ENCODE assay signal across 12 mouse cellular contexts in the genomic region with DNA sequence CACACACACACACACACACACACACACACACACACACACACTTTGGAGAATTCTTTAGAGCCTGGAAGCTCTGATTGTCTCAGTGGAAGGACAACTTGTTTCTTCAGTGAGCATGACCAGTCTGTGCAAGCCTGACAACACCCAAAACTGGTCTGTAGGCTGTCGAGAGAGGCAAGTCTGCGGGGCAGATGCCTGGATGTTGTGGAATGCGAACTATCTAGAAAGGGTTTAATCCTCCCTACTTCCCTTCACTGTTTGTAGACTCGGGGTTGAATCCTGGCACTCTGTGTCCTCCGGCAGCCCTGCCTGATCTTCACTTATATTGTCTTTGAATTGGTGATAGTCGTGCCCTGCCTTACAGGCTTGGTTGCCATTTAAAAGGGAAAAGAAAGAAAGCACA. TPM values are rescaled to one million over a fixed set of nuclear protein-coding genes. Genes with fewer than 3 reads are reported as not detected.
DNase-seq lines count a peak whose midpoint lies in the region; ATAC-seq and TF ChIP-seq lines count a peak whose summit lies in the region.
"Had no signal": no experiment of that assay in that cellular context is flagged by ENCODE, and none has a peak within 500 bp of the region (broad histone marks: within the 10 kb centered on the region; RNA-seq: fewer than 3 reads in every experiment).

No protein-coding gene starts in this region.

- no peak overlapping the region for H3K9ac ChIP-seq in kidney, embryonic 15.5 days
- peak overlapping the region; percentile 20; the same call in 1 of the 2 replicates for H3K9ac ChIP-seq in ES-E14 (ENCODE audit: insufficient read depth, low read depth, low read length, poor library complexity, severe bottlenecking)
- H3K9ac ChIP-seq: liver, embryonic 15.5 days had no signal

- TF ChIP-seq POLR2A in embryonic fibroblast, embryonic 13.5 days (IDR thresholded peaks at IDR 0.05; ENCODE audit: low read depth, low read length), result no peak

- in situ Hi-C loops in ES-E14 (cut with MboI; ENCODE audit: low sequenced_read_pairs in 2 of 2, unreplicated experiment in 2 of 2), result no loop called here

- H3K4me2 ChIP-seq in kidney, embryonic 15.5 days, result no peak overlapping the region
- H3K4me2 ChIP-seq: liver, embryonic 15.5 days had no signal

- H3K4me3 ChIP-seq in heart, embryonic 10.5 days, result no peak overlapping the region
- H3K4me3 ChIP-seq in kidney, embryonic 15.5 days (replicated peaks), result no peak overlapping the region
- H3K4me3 ChIP-seq in ES-E14 (ENCODE audit: insufficient read depth in 1 of 2, low read depth in 1 of 2, low read length in 2 of 2, poor library complexity in 1 of 2, severe bottlenecking in 1 of 2), result no peak overlapping the region
- H3K4me3 ChIP-seq in embryonic fibroblast, embryonic 13.5 days (ENCODE audit: insufficient read depth, low read length), result no peak overlapping the region
- H3K4me3 ChIP-seq: liver, embryonic 15.5 days had no signal

- H3K36me3 ChIP-seq in heart, embryonic 10.5 days, result 0 out of 2 replicates have a peak, but pooled peaks cover 5% of the 10 kb centered on the region
- H3K36me3 ChIP-seq in kidney, embryonic 15.5 days, result 0 out of 2 replicates have a peak, but pooled peaks cover 3% of the 10 kb centered on the region
- H3K36me3 ChIP-seq in ES-E14 (ENCODE audit: control insufficient read depth, insufficient read depth, low read length, poor library complexity, severe bottlenecking), result no peaks in the 10 kb centered on the region
- H3K36me3 ChIP-seq: liver, embryonic 15.5 days had no signal

- H3K27ac ChIP-seq in heart, embryonic 10.5 days, result peak overlapping the region; percentile 57; the same call in 1 of the 2 replicates
- 0 out of 2 replicates have a peak overlapping the region, but pooled peaks have one; percentile 34 for H3K27ac ChIP-seq in kidney, embryonic 15.5 days
- H3K27ac ChIP-seq in ES-E14 (ENCODE audit: insufficient read depth, low read depth, low read length, poor library complexity, severe bottlenecking), result peak overlapping the region; percentile 72; the same call in 1 of the 2 replicates
- H3K27ac ChIP-seq in embryonic fibroblast, embryonic 13.5 days (ENCODE audit: insufficient read depth, low read length), result 0 out of 2 replicates have a peak overlapping the region, but pooled peaks have one; percentile 7
- H3K27ac ChIP-seq: liver, embryonic 15.5 days had no signal

- peaks cover 61% of the 10 kb centered on the region for H3K4me1 ChIP-seq in heart, embryonic 10.5 days
- peaks cover 54% of the 10 kb centered on the region for H3K4me1 ChIP-seq in kidney, embryonic 15.5 days
- peaks cover 6 to 35% of the 10 kb centered on the region in 2 experiments for H3K4me1 ChIP-seq in ES-E14 (ENCODE audit: control insufficient read depth in 2 of 2, insufficient read depth in 2 of 2, low read length in 2 of 2, poor library complexity in 1 of 2)
- H3K4me1 ChIP-seq in embryonic fibroblast, embryonic 13.5 days (ENCODE audit: control insufficient read depth, insufficient read depth, low read length), result peaks cover 4% of the 10 kb centered on the region; the same call in 1 of the 2 replicates

- DNase-seq in heart, embryonic 10.5 days (ENCODE audit: low spot score), result no peak
- DNase-seq in heart, adult 18-20 months, result no peak
- DNase-seq in kidney, adult 9 months, result no peak
- DNase-seq in ES-E14 (ENCODE audit: low read depth, low spot score), result no peak
- DNase-seq in ovary, postnatal 14 days (ENCODE audit: low spot score), result no peak
- no peak for DNase-seq in left cerebral cortex, adult 9 months (ENCODE audit: low spot score in 2 of 2)
- DNase-seq: cerebellum, adult 8-10 months; kidney, postnatal 4 days; thymus, postnatal 25 days had no signal

- no peaks in the 10 kb centered on the region for H3K27me3 ChIP-seq in heart, embryonic 10.5 days (ENCODE audit: insufficient read depth, poor library complexity, severe bottlenecking)
- H3K27me3 ChIP-seq in kidney, embryonic 15.5 days, result no peaks in the 10 kb centered on the region

- 17% methylated on average over 6 of the region's 6 CpGs for WGBS in heart, embryonic 10.5 days
- WGBS in kidney, embryonic 15.5 days, result 43% methylated on average over 6 of the region's 6 CpGs

- no peaks in the 10 kb centered on the region for H3K9me3 ChIP-seq in heart, embryonic 10.5 days
- no peaks in the 10 kb centered on the region for H3K9me3 ChIP-seq in kidney, embryonic 15.5 days (replicated peaks)
- H3K9me3 ChIP-seq in ES-E14 (ENCODE audit: control insufficient read depth, insufficient read depth, low read depth, low read length), result no peaks in the 10 kb centered on the region
- H3K9me3 ChIP-seq: liver, embryonic 15.5 days had no signal

- no peak for TF ChIP-seq CTCF in embryonic fibroblast, embryonic 13.5 days (IDR thresholded peaks at IDR 0.05; ENCODE audit: borderline replicate concordance, insufficient read depth, low read length)

- no peak for ATAC-seq in kidney, embryonic 15.5 days (replicated peaks; ENCODE audit: low FRiP score)

TF ChIP-seq in ES-E14, 5 proteins besides CTCF, POLR2A, EP300 and RAD21:
- no peak for TF ChIP-seq HCFC1 (IDR thresholded peaks at IDR 0.05; ENCODE audit: borderline replicate concordance, insufficient read depth, low read length)
- TF ChIP-seq MAFK (IDR thresholded peaks at IDR 0.05; ENCODE audit: insufficient read depth, low read depth, low read length), result no peak
- no peak for TF ChIP-seq ZNF384 (IDR thresholded peaks at IDR 0.05; ENCODE audit: low read depth, low read length)
- no peak for TF ChIP-seq ZC3H11A (IDR thresholded peaks at IDR 0.05; ENCODE audit: borderline replicate concordance, low read depth, low read length)
- TF ChIP-seq CHD2 (IDR thresholded peaks at IDR 0.05; ENCODE audit: low read depth, low read length), result no peak

RNA-seq across cellular contexts. Expression of gene Cuedc1, which starts 25.9 kb away (rescaled TPM):
- polyA plus RNA-seq in heart, embryonic 10.5 days (2016; fragmentation: Nextera tagmentation; extraction: Ambion mirVana), result 15.1 and 17.9 TPM in 2 replicates
- 10 to 100 TPM; 40.0 to 43.8 TPM for total RNA-seq in heart, adult 18-20 months (2021)
- polyA plus RNA-seq in kidney, embryonic 15.5 days (2015; fragmentation: Nextera tagmentation; extraction: Ambion mirVana), result 18.8 and 23.4 TPM in 2 replicates
- total RNA-seq in ES-E14 (2012; rRNA removed), result 8.0 and 8.7 TPM in 2 replicates
- polyA plus RNA-seq in embryonic fibroblast, embryonic 13.5 days (2011; ENCODE audit: insufficient read length, low read depth, missing spikeins), result 29.6 and 31.8 TPM in 2 replicates

RNA-seq across cellular contexts. Expression of gene Vezf1, which starts 55.7 kb away (rescaled TPM):
- 24.2 and 34.1 TPM in 2 replicates for polyA plus RNA-seq in heart, embryonic 10.5 days (2016; fragmentation: Nextera tagmentation; extraction: Ambion mirVana)
- 10 to 100 TPM; 35.0 to 38.4 TPM for total RNA-seq in heart, adult 18-20 months (2021)
- 42.5 and 42.8 TPM in 2 replicates for polyA plus RNA-seq in kidney, embryonic 15.5 days (2015; fragmentation: Nextera tagmentation; extraction: Ambion mirVana)
- total RNA-seq in ES-E14 (2012; rRNA removed), result 12.6 and 13.2 TPM in 2 replicates
- polyA plus RNA-seq in embryonic fibroblast, embryonic 13.5 days (2011; ENCODE audit: insufficient read length, low read depth, missing spikeins), result 44.6 and 46.1 TPM in 2 replicates

Comparison
In these comparisons a context has a peak if more than half of its experiments do, and no peak if none do; other contexts are left out.
1. H3K27ac ChIP-seq: peak in every context shown above with its lines; median percentile 72 in ES-E14; 57 in heart, embryonic 10.5 days; 34 in kidney, embryonic 15.5 days; 7 in embryonic fibroblast, embryonic 13.5 days.